Mouse (Mus musculus) stomach, postnatal 0 days (tissue): ENCODE results near the gene Scube3. TPM values are rescaled to one million over a fixed set of nuclear protein-coding genes. Genes with fewer than 3 reads are reported as not detected.
A peak's percentile ranks its signal among the peaks of the same experiment; 100 is the strongest.

ENCODE experiments used
- ATAC-seq: fragments of 200-750 bp; cut with Nextera tagmentation; 2 replicates; pipeline ENCODE4 v1.8.0; 2017; ENCODE audit not compliant: low FRiP score, low TSS enrichment
- DNase-seq: peaks from one replicate; pipeline ENCODE4 v3.0.0-alpha.2; 2016; ENCODE audit warnings: low spot score
- H3K27ac ChIP-seq: fragments of 300-500 bp; sonication (generic); replicated peaks from 2 replicates; pipeline ENCODE4 v1.5.1; 2014; ENCODE audit warnings: mild to moderate bottlenecking, control low read depth
- H3K27me3 ChIP-seq: fragments of 300-500 bp; sonication (generic); 2 replicates; pipeline ENCODE4 v1.6.1; 2014; ENCODE audit warnings: low read length; ENCODE audit not compliant: control insufficient read depth, insufficient read depth
- H3K36me3 ChIP-seq: fragments of 300-500 bp; sonication (generic); 2 replicates; pipeline ENCODE4 v1.6.1; 2014; ENCODE audit warnings: low read length, mixed read lengths; ENCODE audit not compliant: control insufficient read depth, insufficient read depth
- H3K4me1 ChIP-seq: fragments of 300-500 bp; sonication (generic); replicated peaks from 2 replicates; pipeline ENCODE4 v1.6.1; 2014; ENCODE audit warnings: antibody characterized with exemption; ENCODE audit not compliant: control insufficient read depth, insufficient read depth
- H3K4me2 ChIP-seq: fragments of 300-500 bp; sonication (generic); replicated peaks from 2 replicates; pipeline ENCODE4 v1.6.1; 2014; ENCODE audit warnings: low read depth, mild to moderate bottlenecking, control low read depth, moderate library complexity
- H3K4me3 ChIP-seq: fragments of 300-500 bp; sonication (generic); 2 replicates; pipeline ENCODE4 v1.5.1; 2014; ENCODE audit warnings: low read depth, low read length, control low read depth
- H3K9ac ChIP-seq: fragments of 300-500 bp; sonication (generic); 2 replicates; pipeline ENCODE4 v1.6.1; 2014; ENCODE audit warnings: mild to moderate bottlenecking, low read length, control low read depth, mixed read lengths
- H3K9me3 ChIP-seq: fragments of 300-500 bp; sonication (generic); 2 replicates; pipeline ENCODE4 v1.6.1; 2016; ENCODE audit warnings: low read length; ENCODE audit not compliant: control insufficient read depth
- CTCF ChIP-seq: IDR thresholded peaks from 2 replicates; pipeline ENCODE4 v1.5.1; 2016; ENCODE audit warnings: antibody characterized with exemption, low read depth, mild to moderate bottlenecking, moderate library complexity
- EP300 ChIP-seq: optimal IDR thresholded peaks from 2 replicates; pipeline ENCODE3; 2016; ENCODE audit warnings: antibody characterized with exemption
- WGBS: fragments of 180-500 bp; shearing (Covaris S2); extraction: QIAGEN DNeasy Blood & Tissue Kit; methylation state at CpG from one replicate; pipeline ENCODE4 v1.1.7; 2014; 5-methylcytosine and 5-hydroxymethylcytosine counted together
- polyA plus RNA-seq: library from polyadenylated mRNA; unstranded; fragments of >200 nt; fragmentation: Nextera tagmentation; extraction: Ambion mirVana; gene quantifications from 2 replicates; pipeline ENCODE4 v1.2.1, GENCODE M21; 2015

Scube3 gene
- polyA plus RNA-seq, 1 experiment from 2014 or later: 0.64 TPM

DNA sequence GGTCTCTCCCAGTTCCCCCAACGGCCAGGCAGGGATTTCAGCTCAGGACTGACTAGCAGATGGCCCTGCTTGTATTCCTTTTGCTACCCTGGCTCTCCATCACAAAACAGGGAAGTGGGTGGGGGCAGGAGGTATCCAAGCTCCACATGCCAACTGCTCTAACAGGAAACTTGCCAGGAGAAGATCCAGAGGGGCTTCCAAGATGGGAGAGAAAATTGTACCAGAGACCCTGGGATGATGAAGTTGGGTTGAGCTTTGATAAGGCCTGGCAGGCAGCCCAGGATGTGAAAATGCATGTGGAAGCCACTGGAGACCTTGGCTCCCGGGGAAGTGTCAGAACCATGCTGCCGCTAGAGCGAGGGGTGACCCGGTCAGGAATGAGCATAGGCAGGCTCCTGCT is 5.7 kb upstream of the Scube3 start:
- no peak for DNase-seq
- WGBS: 26% methylated on average over 5 of the region's 5 CpGs

DNA sequence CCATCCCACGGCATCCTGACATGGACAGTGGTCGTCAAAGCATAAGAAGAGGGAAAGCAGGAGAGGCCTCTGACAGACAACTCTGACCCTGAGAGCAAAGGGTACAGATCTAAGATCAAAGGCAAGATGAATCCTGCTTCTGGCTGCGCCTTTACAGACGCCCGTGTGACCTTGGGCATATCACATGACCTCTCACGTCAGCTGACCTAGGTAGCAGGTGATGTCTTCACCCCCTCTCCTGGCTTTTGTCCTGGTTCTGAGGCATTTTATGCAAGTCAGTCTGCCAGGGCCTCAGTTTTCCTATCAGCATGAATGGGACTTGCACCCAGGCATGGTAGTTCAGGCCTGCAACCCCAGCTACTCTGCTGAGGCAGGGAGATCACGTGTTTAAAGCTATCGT is 3.9 kb upstream of the Scube3 start:
- Histone ChIP-seq H3K27me3 (no peaks in the 10 kb centered on the region; the same call in 1 of the 2 replicates), H3K27ac (no peak overlapping the region), H3K9me3 (no peaks in the 10 kb centered on the region), H3K4me2 (no peak overlapping the region), H3K4me3 (no peak overlapping the region), H3K4me1 (peaks cover 2% of the 10 kb centered on the region; the same call in 1 of the 2 replicates), H3K36me3 (no peaks in the 10 kb centered on the region), H3K9ac (no peak overlapping the region)
- WGBS: 90% methylated on average over 8 of the region's 8 CpGs
- DNase-seq: no peak
- no peak for TF ChIP-seq EP300
- no peak for TF ChIP-seq CTCF
- no peak for ATAC-seq

More for the DNA sequence above, 5.7 kb upstream of the Scube3 start:
- Histone ChIP-seq H3K9ac (no peak overlapping the region), H3K4me1 (no peaks in the 10 kb centered on the region), H3K27me3 (no peaks in the 10 kb centered on the region), H3K27ac (no peak overlapping the region), H3K36me3 (no peaks in the 10 kb centered on the region), H3K4me3 (no peak overlapping the region), H3K4me2 (no peak overlapping the region), H3K9me3 (no peaks in the 10 kb centered on the region)
- no peak for TF ChIP-seq CTCF
- no peak for TF ChIP-seq EP300
- no peak for ATAC-seq

DNA sequence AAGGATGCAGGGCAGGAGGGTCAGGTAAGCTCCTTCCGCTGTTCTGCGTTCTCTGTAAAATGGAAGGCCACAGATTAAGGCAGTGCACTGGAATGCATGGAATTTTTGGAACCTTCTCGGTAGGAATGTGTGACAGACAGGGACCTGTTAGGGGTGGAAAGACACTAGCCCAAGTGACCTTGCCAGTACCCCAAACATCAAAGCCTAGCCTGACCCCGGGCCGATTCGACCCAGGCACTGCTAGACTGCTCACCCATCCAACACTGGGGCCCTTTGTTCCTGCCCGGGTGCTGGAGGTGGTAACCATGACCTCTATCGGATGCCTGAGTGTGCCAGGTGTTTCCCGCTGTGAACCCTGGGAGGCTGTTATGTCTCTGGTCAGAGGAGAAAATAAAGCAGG is 3.3 kb upstream of the Scube3 start:
- no peak for DNase-seq
- TF ChIP-seq CTCF (no peak), EP300 (no peak)
- Histone ChIP-seq H3K4me3 (no peak overlapping the region), H3K4me1 (peaks cover 5% of the 10 kb centered on the region; the same call in 1 of the 2 replicates), H3K27ac (no peak overlapping the region), H3K4me2 (no peak overlapping the region), H3K36me3 (no peaks in the 10 kb centered on the region), H3K9me3 (no peaks in the 10 kb centered on the region), H3K27me3 (no peaks in the 10 kb centered on the region; the same call in 1 of the 2 replicates), H3K9ac (no peak overlapping the region)
- 69% methylated on average over 9 of the region's 9 CpGs for WGBS
- no peak for ATAC-seq

DNA sequence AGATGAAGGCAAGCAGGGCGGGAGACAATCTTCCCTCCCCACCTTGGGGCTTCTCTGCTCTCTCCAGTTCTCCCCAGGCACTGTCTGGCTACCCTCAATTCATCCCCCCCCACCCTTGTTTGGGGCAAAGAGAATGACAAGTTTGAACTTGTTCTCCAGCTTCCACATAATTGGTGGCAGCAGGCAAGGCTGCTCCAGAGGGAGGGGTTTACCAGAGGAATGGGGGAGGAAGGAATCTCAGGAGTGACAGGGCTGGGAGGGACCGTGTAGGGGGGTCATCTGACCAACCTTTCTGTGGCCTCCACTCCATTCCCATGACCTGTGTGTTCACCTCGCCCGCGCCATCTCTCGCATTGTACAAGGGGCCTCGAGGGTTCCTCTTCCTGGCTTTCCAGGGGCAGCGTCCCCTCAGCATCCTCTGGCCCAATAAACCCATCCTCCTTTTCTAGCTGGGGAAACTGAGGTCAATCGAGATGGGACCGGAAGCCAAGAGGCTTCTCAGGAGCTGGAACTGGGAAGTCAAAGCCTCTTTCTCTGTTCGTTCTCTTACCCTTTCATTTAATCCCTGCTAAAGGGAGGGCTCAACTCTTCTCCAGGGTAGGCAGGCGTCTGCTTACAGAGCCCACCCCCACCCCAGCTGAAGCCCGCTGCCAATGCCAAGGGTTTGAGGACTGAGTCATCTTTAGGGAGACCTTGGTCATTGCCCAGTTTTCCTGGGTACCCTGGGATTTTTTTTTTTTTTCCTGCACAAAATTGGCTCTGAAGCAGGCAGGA is 1.3 kb upstream of the Scube3 start:
- TF ChIP-seq CTCF (no peak), EP300 (no peak)
- Histone ChIP-seq H3K4me2 (no peak overlapping the region), H3K27me3 (peaks cover 2% of the 10 kb centered on the region; the same call in 1 of the 2 replicates), H3K4me1 (peaks cover 5% of the 10 kb centered on the region; the same call in 1 of the 2 replicates), H3K9ac (no peak overlapping the region), H3K27ac (no peak overlapping the region), H3K4me3 (no peak overlapping the region), H3K36me3 (no peaks in the 10 kb centered on the region), H3K9me3 (no peaks in the 10 kb centered on the region)
- ATAC-seq (no peak), DNase-seq (no peak)
- 45% methylated on average over 13 of the region's 13 CpGs for WGBS

DNA sequence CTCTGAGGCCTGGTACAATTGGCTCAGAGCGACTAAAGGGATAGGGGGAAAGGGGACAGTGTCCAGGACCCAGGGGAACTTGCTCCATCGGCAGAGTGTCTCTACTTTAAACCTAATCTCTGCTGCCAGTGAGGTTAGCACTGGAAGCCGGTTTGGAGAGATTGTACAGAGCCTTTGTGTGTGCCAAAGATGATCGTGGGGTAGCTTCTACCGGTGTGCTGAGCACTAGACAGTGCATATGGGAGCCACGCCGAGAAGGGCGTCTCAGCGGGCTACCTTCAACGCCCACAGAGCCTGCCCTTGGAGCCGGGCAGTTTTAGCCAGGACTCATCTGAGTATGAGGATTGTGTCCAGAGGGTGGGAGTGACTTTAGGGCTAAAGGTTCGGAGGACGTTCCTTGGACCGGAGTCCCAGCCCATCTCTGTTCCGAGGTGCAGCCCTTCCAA is 713 bp upstream of the Scube3 start:
- WGBS: 8% methylated on average over 15 of the region's 15 CpGs
- Histone ChIP-seq H3K27me3 (peaks cover 2% of the 10 kb centered on the region; the same call in 1 of the 2 replicates), H3K9ac (peak overlapping the region; percentile 52; the same call in 1 of the 2 replicates), H3K36me3 (no peaks in the 10 kb centered on the region), H3K9me3 (no peaks in the 10 kb centered on the region), H3K4me2 (peak overlapping the region; percentile 99), H3K4me1 (peaks cover 5% of the 10 kb centered on the region; the same call in 1 of the 2 replicates), H3K27ac (no peak overlapping the region), H3K4me3 (peak overlapping the region; percentile 59)
- no peak for ATAC-seq
- TF ChIP-seq EP300 (no peak), CTCF (no peak)
- no peak for DNase-seq
